Mouse (Mus musculus): ENCODE results near the gene Wdr13. TPM values are rescaled to one million over a fixed set of nuclear protein-coding genes. Genes with fewer than 3 reads are reported as not detected.

The Wdr13 gene
- total RNA-seq, 1 experiment = 17.1 TPM

DNA sequence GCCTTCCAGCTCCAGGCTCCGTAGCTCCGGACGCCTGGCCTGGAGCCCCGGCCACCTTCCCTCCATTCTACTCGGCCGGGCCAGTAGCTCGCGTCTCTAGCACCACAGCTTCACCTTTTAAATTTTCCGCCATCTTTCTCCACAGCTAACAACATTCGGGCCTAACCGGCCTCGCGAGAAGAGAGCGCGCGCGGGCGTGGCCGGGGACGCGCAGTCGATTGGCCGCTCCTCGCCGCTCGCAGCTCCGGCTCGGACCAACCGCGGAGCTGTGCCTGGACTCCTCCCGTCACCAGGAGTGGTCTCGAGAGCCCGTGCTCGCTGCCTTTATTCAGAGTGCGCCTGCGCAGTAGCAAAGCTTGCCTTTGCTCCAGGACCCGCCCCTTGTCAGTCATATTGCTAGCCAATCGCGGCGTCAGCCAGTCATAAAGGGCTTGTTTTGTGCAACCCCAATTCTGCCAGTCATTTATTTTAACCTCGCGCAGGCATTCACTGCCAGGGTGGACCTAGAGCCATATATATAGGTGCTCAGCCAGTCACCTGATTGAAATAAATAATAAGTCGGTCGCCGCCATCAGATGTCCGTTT, 58.2 kb downstream of the Wdr13 start, which contains the start of gene Suv39h1:
Gene Suv39h1, minus strand, starts transcription at position 331 of the 585 bp plus-strand sequence.
- DNase-seq (ENCODE audit: low read depth, low spot score) = peak; percentile 71
- Histone ChIP-seq H3K36me3 (ENCODE audit: control insufficient read depth, insufficient read depth, low read length, poor library complexity, severe bottlenecking) (peaks cover 12% of the 10 kb centered on the region), H3K27ac (ENCODE audit: insufficient read depth, low read depth, low read length, poor library complexity, severe bottlenecking) (peak within 1 kb of the TSS; percentile 96), H3K9ac (ENCODE audit: insufficient read depth, low read depth, low read length, poor library complexity, severe bottlenecking) (peak within 1 kb of the TSS; percentile 92), H3K4me1 (ENCODE audit: control insufficient read depth in 2 of 2, insufficient read depth in 2 of 2, low read length in 2 of 2, poor library complexity in 1 of 2) (peaks cover 0 to 5% of the 10 kb centered on the region in 2 experiments; a peak in 1 of 4 replicates), H3K9me3 (ENCODE audit: control insufficient read depth, insufficient read depth, low read depth, low read length) (no peaks in the 10 kb centered on the region), H3K4me3 (ENCODE audit: insufficient read depth in 1 of 2, low read depth in 1 of 2, low read length in 2 of 2, poor library complexity in 1 of 2, severe bottlenecking in 1 of 2) (peak within 1 kb of the TSS; percentile 72 to 87)
- TF ChIP-seq ZC3H11A (IDR thresholded peaks at IDR 0.05; ENCODE audit: borderline replicate concordance, low read depth, low read length) (no peak), HCFC1 (IDR thresholded peaks at IDR 0.05; ENCODE audit: borderline replicate concordance, insufficient read depth, low read length) (no peak), CHD2 (IDR thresholded peaks at IDR 0.05; ENCODE audit: low read depth, low read length) (peak; percentile 92)
- in situ Hi-C loops (cut with MboI; ENCODE audit: low sequenced_read_pairs in 2 of 2, unreplicated experiment in 2 of 2) = no loop called here

DNA sequence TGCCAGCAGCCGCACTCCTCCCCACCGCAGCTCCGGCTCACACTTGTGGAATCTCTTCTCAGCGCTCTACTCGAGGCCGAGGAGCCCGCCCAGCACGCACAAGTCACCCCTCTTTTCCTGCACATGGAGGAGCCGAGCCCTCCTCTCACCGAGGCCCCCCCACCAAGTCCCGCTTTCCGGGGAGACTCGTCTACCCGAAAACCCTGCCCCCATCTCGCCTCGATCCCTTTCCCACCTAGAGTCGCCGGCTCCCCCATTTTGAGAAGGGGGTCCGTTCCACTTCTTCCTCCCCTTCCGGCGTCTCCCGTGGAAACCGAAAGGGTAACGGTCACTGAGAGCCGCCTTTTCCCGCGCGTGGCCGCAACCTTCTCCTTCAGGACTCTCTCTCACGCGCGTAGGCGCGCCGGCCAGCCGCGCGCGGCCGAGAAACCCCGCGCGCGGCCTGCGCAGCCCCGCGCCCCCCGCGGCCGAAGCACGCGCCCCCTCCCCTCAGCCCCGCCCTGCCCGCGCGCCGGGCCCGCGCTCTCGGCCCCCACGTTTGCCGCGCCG, 58.7 kb downstream of the Wdr13 start:
- Histone ChIP-seq H3K4me3 (ENCODE audit: insufficient read depth in 1 of 2, low read depth in 1 of 2, low read length in 2 of 2, poor library complexity in 1 of 2, severe bottlenecking in 1 of 2) (peak overlapping the region; percentile 70 to 87), H3K4me1 (ENCODE audit: control insufficient read depth in 2 of 2, insufficient read depth in 2 of 2, low read length in 2 of 2, poor library complexity in 1 of 2) (peaks cover 0 to 5% of the 10 kb centered on the region in 2 experiments; a peak in 1 of 4 replicates), H3K36me3 (ENCODE audit: control insufficient read depth, insufficient read depth, low read length, poor library complexity, severe bottlenecking) (peaks cover 12% of the 10 kb centered on the region), H3K9me3 (ENCODE audit: control insufficient read depth, insufficient read depth, low read depth, low read length) (no peaks in the 10 kb centered on the region), H3K9ac (ENCODE audit: insufficient read depth, low read depth, low read length, poor library complexity, severe bottlenecking) (peak overlapping the region; percentile 92), H3K27ac (ENCODE audit: insufficient read depth, low read depth, low read length, poor library complexity, severe bottlenecking) (peak overlapping the region; percentile 96)
- TF ChIP-seq CHD2 (IDR thresholded peaks at IDR 0.05; ENCODE audit: low read depth, low read length) = no peak
- TF ChIP-seq ZNF384 (IDR thresholded peaks at IDR 0.05; ENCODE audit: low read depth, low read length) = no peak
- no peak for TF ChIP-seq MAFK (IDR thresholded peaks at IDR 0.05; ENCODE audit: insufficient read depth, low read depth, low read length)
- DNase-seq (ENCODE audit: low read depth, low spot score) = no peak
- in situ Hi-C loops (cut with MboI; ENCODE audit: low sequenced_read_pairs in 2 of 2, unreplicated experiment in 2 of 2) = no loop called here

Other genes with a start within 250 kb of the Wdr13 start
- gene Slc35a2, start 248.9 kb downstream of the Wdr13 start, total RNA-seq (2012; rRNA removed) = 38.3 and 51.2 TPM in 2 replicates
- gene Pqbp1, start 233.6 kb downstream of the Wdr13 start, total RNA-seq (2012; rRNA removed) = 47.3 and 69.9 TPM in 2 replicates
- gene Timm17b, start 233.5 kb downstream of the Wdr13 start, total RNA-seq (2012; rRNA removed) = 39.2 and 58.5 TPM in 2 replicates
- gene Gm10491, start 225.1 kb downstream of the Wdr13 start, total RNA-seq (2012; rRNA removed) = not detected in 2 replicates
- gene Gm10490, start 223.3 kb downstream of the Wdr13 start, total RNA-seq (2012; rRNA removed) = not detected in 2 replicates
- 10.5 and 25.2 TPM in 2 replicates for gene Pcsk1n, start 213.1 kb downstream of the Wdr13 start, total RNA-seq (2012; rRNA removed)
- gene Eras, start 204.3 kb downstream of the Wdr13 start, total RNA-seq (2012; rRNA removed) = 60.6 and 60.8 TPM in 2 replicates
- gene Hdac6, start 185.0 kb downstream of the Wdr13 start, total RNA-seq (2012; rRNA removed) = 54.6 and 98.5 TPM in 2 replicates
- gene Gata1, start 154.8 kb downstream of the Wdr13 start, total RNA-seq (2012; rRNA removed) = 1.1 and 1.3 TPM in 2 replicates
- gene Glod5, start 114.4 kb downstream of the Wdr13 start, total RNA-seq (2012; rRNA removed) = 4.6 and 6.2 TPM in 2 replicates
- gene Suv39h1, start 58.1 kb downstream of the Wdr13 start, total RNA-seq (2012; rRNA removed) = 26.9 and 42.6 TPM in 2 replicates
- 2.0 and 3.5 TPM in 2 replicates for gene Was, start 42.4 kb downstream of the Wdr13 start, total RNA-seq (2012; rRNA removed)
- 312 and 423 TPM in 2 replicates for gene Rbm3, start 13.0 kb upstream of the Wdr13 start, total RNA-seq (2012; rRNA removed)
- 10.5 and 13.7 TPM in 2 replicates for gene Tbc1d25, start 43.3 kb upstream of the Wdr13 start, total RNA-seq (2012; rRNA removed)
- 85.5 and 85.8 TPM in 2 replicates for gene Ebp, start 60.6 kb upstream of the Wdr13 start, total RNA-seq (2012; rRNA removed)
- 59.0 and 96.5 TPM in 2 replicates for gene Porcn, start 73.6 kb upstream of the Wdr13 start, total RNA-seq (2012; rRNA removed)
- gene Ftsj1, start 119.5 kb upstream of the Wdr13 start, total RNA-seq (2012; rRNA removed) = 19.3 and 20.9 TPM in 2 replicates
- 3.6 and 7.2 TPM in 2 replicates for gene Slc38a5, start 138.2 kb upstream of the Wdr13 start, total RNA-seq (2012; rRNA removed)
- not detected in 2 replicates for gene Ssxb10, start 194.5 kb upstream of the Wdr13 start, total RNA-seq (2012; rRNA removed)
- not detected in 2 replicates for gene Ssxb9, start 234.1 kb upstream of the Wdr13 start, total RNA-seq (2012; rRNA removed)

Data from ES-E14 (cell line).